Mouse (Mus musculus) urinary bladder, postnatal 0 days (tissue): ENCODE measurements around the gene Gdf5. TPM values are rescaled to one million over a fixed set of nuclear protein-coding genes. Genes with fewer than 3 reads are reported as not detected.

Experiments used
- polyA plus RNA-seq: library from polyadenylated mRNA; unstranded; fragments of >200 nt; fragmentation: Nextera tagmentation; extraction: Ambion mirVana; gene quantifications from 2 replicates; pipeline ENCODE4 v1.2.1, GENCODE M21; 2015

Gdf5 gene
- polyA plus RNA-seq = 14.6 and 16.2 TPM in 2 replicates

DNA sequence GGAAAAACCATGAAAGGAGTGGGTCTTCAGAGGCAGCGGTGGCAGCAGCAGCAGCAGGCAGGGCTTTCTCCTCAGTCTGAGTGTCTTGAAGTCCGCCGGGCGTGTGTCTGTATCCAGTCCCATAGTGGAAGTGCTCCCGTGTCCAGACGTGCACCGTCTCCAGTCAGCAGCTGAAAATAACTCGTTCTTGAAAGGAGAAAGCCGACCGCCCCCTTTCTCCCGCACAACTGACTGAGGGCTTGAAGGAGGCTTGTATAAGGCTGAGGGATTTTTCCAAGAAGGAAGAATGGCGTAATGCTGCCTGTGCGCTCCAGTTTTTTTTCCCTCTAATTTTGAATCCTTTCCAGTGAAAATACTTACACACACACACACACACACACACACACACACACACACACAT lies at the start of gene Gdf5:
Gdf5 (minus strand) TSS at position 244 of the 400 bp plus-strand sequence.

DNA sequence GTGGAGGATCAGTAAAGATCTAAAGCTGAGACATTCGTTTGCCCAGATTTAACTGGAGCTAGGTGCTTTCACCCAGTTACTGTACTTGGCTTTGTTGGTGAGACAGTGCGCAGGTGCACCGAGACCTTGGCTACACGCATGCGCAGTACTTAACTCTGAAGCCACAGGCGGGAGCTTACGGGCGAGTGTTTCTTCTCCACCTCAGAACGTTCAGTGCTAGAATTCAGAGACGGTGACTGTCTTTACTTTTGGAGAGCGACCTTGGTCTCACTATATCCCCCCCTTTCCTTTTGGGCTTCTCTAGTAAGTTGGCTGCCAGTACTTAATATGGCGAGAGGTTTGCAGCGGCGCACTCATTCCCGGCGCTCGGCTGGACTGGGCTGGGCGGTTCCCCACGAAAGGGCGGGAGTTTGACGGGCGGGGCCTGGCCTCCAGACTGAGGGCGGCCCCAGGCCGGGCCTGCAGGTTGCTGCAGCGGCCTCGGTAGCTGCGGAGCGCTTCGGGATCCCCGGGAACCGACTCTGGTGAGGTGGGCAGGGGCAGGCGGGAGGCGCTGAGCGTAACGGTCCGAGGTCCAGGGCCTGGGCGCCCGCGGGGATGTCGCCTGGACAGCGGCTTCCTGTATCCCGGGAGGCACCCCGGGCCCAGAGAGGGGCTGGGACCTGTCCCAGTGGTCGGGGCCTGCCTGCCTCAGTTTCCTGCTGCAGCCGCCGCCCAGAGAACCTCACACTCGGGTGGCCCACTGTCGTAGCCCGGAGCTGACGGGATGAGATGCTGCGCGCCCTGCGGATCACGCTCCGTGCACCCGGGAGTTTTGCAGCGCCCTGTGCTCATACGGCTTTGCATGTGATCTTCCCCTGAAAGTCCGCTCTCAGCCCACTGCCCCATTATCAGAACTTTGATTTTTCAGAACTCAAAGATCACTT lies 11.2 kb upstream of the Gdf5 start, which contains the start of gene Cep250:
Cep250 (plus strand) TSS at position 325 of the 926 bp plus-strand sequence.

DNA sequence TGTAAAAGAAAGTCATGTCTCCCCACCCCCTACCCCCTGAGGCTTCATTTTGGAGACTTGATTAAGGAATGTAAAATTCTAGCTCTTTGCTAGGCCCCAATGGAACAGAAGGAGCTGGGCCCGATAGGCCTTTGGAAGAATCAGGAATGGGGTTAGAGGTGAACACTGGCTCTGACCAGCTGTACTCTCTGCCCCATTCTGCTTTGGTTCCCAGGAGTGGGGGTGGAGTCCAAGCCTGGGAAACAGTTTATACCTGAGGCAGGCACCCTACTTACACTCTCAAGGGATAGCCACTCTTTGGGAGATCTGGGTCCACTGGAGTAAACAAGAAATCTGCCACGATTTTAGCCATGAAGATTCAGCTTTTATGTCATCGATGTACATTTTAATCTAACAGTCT lies 4.5 kb downstream of the Gdf5 start, which contains the start of gene Gm15557:
Gm15557 (plus strand) TSS at position 48 of the 400 bp plus-strand sequence.

GRCm38 (mm10) chr2:155929531-155930442 lies 15.4 kb downstream of the Gdf5 start, which contains the start of gene Uqcc1:
TSS of gene Uqcc1 (minus strand) at chr2:155930310.

Other genes starting within 250 kb of the Gdf5 start
- 23.0 and 25.7 TPM in 2 replicates for gene Edem2, start 215.9 kb downstream of the Gdf5 start, polyA plus RNA-seq
- gene Gm17581, start 209.5 kb downstream of the Gdf5 start, polyA plus RNA-seq = not detected in 2 replicates
- 7.4 and 8.4 TPM in 2 replicates for gene Procr, start 194.2 kb downstream of the Gdf5 start, polyA plus RNA-seq
- gene Mmp24, start 170.0 kb downstream of the Gdf5 start, polyA plus RNA-seq = 0.04 and 0.07 TPM in 2 replicates
- gene BC029722, start 125.9 kb downstream of the Gdf5 start, polyA plus RNA-seq = 36.9 and 43.0 TPM in 2 replicates
- 139 and 163 TPM in 2 replicates for gene Eif6, start 118.4 kb downstream of the Gdf5 start, polyA plus RNA-seq
- 0.11 and 0.14 TPM in 2 replicates for gene Fam83c, start 110.5 kb downstream of the Gdf5 start, polyA plus RNA-seq
- gene Uqcc1, start 15.1 kb downstream of the Gdf5 start, polyA plus RNA-seq = 53.2 and 53.6 TPM in 2 replicates
- gene Gm15557, start 4.6 kb downstream of the Gdf5 start, polyA plus RNA-seq = 0.21 TPM in 1 of 2 replicates, not detected in the other
- 4.9 and 6.3 TPM in 2 replicates for gene Cep250, start 11.1 kb upstream of the Gdf5 start, polyA plus RNA-seq
- 0.18 and 0.23 TPM in 2 replicates for gene 6430550D23Rik, start 62.6 kb upstream of the Gdf5 start, polyA plus RNA-seq
- 121 and 140 TPM in 2 replicates for gene Ergic3, start 62.7 kb upstream of the Gdf5 start, polyA plus RNA-seq
- 10.7 and 11.6 TPM in 2 replicates for gene Fer1l4, start 107.6 kb upstream of the Gdf5 start, polyA plus RNA-seq
- 1.2 and 1.8 TPM in 2 replicates for gene Spag4, start 119.8 kb upstream of the Gdf5 start, polyA plus RNA-seq
- 31.5 and 34.3 TPM in 2 replicates for gene Cpne1, start 166.6 kb upstream of the Gdf5 start, polyA plus RNA-seq
- 9.8 and 15.9 TPM in 2 replicates for gene Rbm12, start 166.6 kb upstream of the Gdf5 start, polyA plus RNA-seq
- gene Gm28036, start 181.7 kb upstream of the Gdf5 start, polyA plus RNA-seq = 6.3 and 6.7 TPM in 2 replicates
- 362 and 366 TPM in 2 replicates for gene Romo1, start 198.7 kb upstream of the Gdf5 start, polyA plus RNA-seq
- gene Nfs1, start 198.8 kb upstream of the Gdf5 start, polyA plus RNA-seq = 28.1 and 30.0 TPM in 2 replicates
- gene Rbm39, start 234.9 kb upstream of the Gdf5 start, polyA plus RNA-seq = 324 and 348 TPM in 2 replicates